Mouse (Mus musculus): Measurements from ENCODE around the gene Parp6.

GRCm38 (mm10) chr9:59571852-59572251 is 45.2 kb upstream of the Parp6 start:
- TF ChIP-seq FLI1 (IDR thresholded peaks at IDR 0.05; ENCODE audit: low read length) (no peak), GATA1 (IDR thresholded peaks at IDR 0.05; ENCODE audit: borderline replicate concordance, low read length) (no peak)

Data from megakaryocyte, embryonic 14.5 days (primary cell).